Mouse (Mus musculus): ENCODE measurements around the gene Mrpl41. TPM values are rescaled to one million over a fixed set of nuclear protein-coding genes. Genes with fewer than 3 reads are reported as not detected.

Mrpl41 gene
- polyA plus RNA-seq (2015; fragmentation: Nextera tagmentation; extraction: Ambion mirVana): 112 and 119 TPM in 2 replicates

GRCm38 (mm10) chr2:24974906-24975703 lies at the start of gene Mrpl41:
Mrpl41 (minus strand) TSS chr2:24975098.
- ATAC-seq (ENCODE audit: insufficient read depth, low FRiP score): peak; percentile 99
- Histone ChIP-seq H3K9ac (ENCODE audit: low read length) (peak within 1 kb of the TSS; percentile 87), H3K9me3 (replicated peaks; ENCODE audit: control insufficient read depth, low read length) (no peaks in the 10 kb centered on the region), H3K4me2 (ENCODE audit: low read depth, low read length) (peak within 1 kb of the TSS; percentile 97), H3K4me3 (replicated peaks; ENCODE audit: low read length) (peak within 1 kb of the TSS; percentile 93), H3K27me3 (ENCODE audit: control insufficient read depth, insufficient read depth, low read length) (no peaks in the 10 kb centered on the region), H3K36me3 (ENCODE audit: control insufficient read depth, insufficient read depth, low read length) (0 out of 2 replicates have a peak, but pooled peaks cover 4% of the 10 kb centered on the region), H3K27ac (ENCODE audit: low read length) (peak within 1 kb of the TSS; percentile 92), H3K4me1 (ENCODE audit: control insufficient read depth, insufficient read depth, low read length) (peaks cover 14% of the 10 kb centered on the region)
- under 1% methylated on average over 64 of the region's 64 CpGs for WGBS

- Histone ChIP-seq H3K4me3 (replicated peaks; ENCODE audit: low read length) (no peak overlapping the region), H3K9ac (ENCODE audit: low read length) (no peak overlapping the region), H3K36me3 (ENCODE audit: control insufficient read depth, insufficient read depth, low read length) (no peaks in the 10 kb centered on the region), H3K9me3 (replicated peaks; ENCODE audit: control insufficient read depth, low read length) (no peaks in the 10 kb centered on the region), H3K27me3 (ENCODE audit: control insufficient read depth, insufficient read depth, low read length) (no peaks in the 10 kb centered on the region), H3K27ac (ENCODE audit: low read length) (no peak overlapping the region), H3K4me1 (ENCODE audit: control insufficient read depth, insufficient read depth, low read length) (no peaks in the 10 kb centered on the region), H3K4me2 (ENCODE audit: low read depth, low read length) (no peak overlapping the region)
- no peak for ATAC-seq (ENCODE audit: insufficient read depth, low FRiP score)
- WGBS: 98% methylated on average over 1 of the region's 1 CpGs
Observed at GRCm38 (mm10) chr2:25022678-25023077, 47.8 kb upstream of the Mrpl41 start.

- no peaks in the 10 kb centered on the region for H3K4me1 ChIP-seq (ENCODE audit: control insufficient read depth, insufficient read depth, low read length)
Observed at GRCm38 (mm10) chr2:25008250-25008649, 33.4 kb upstream of the Mrpl41 start.

GRCm38 (mm10) chr2:25006767-25007166 lies 31.9 kb upstream of the Mrpl41 start:
- 85% methylated on average over 1 of the region's 1 CpGs for WGBS
- Histone ChIP-seq H3K9ac (ENCODE audit: low read length) (no peak overlapping the region), H3K36me3 (ENCODE audit: control insufficient read depth, insufficient read depth, low read length) (no peaks in the 10 kb centered on the region), H3K27me3 (ENCODE audit: control insufficient read depth, insufficient read depth, low read length) (no peaks in the 10 kb centered on the region), H3K27ac (ENCODE audit: low read length) (no peak overlapping the region), H3K9me3 (replicated peaks; ENCODE audit: control insufficient read depth, low read length) (no peaks in the 10 kb centered on the region), H3K4me3 (replicated peaks; ENCODE audit: low read length) (no peak overlapping the region), H3K4me2 (ENCODE audit: low read depth, low read length) (no peak overlapping the region), H3K4me1 (ENCODE audit: control insufficient read depth, insufficient read depth, low read length) (no peaks in the 10 kb centered on the region)
- ATAC-seq (ENCODE audit: insufficient read depth, low FRiP score): no peak

More at GRCm38 (mm10) chr2:25008250-25008649, 33.4 kb upstream of the Mrpl41 start:
- Histone ChIP-seq H3K36me3 (ENCODE audit: control insufficient read depth, insufficient read depth, low read length) (no peaks in the 10 kb centered on the region), H3K27ac (ENCODE audit: low read length) (no peak overlapping the region), H3K4me2 (ENCODE audit: low read depth, low read length) (no peak overlapping the region), H3K9me3 (replicated peaks; ENCODE audit: control insufficient read depth, low read length) (no peaks in the 10 kb centered on the region), H3K9ac (ENCODE audit: low read length) (no peak overlapping the region), H3K27me3 (ENCODE audit: control insufficient read depth, insufficient read depth, low read length) (no peaks in the 10 kb centered on the region), H3K4me3 (replicated peaks; ENCODE audit: low read length) (no peak overlapping the region)
- no peak for ATAC-seq (ENCODE audit: insufficient read depth, low FRiP score)

GRCm38 (mm10) chr2:25003946-25004786 lies 29.3 kb upstream of the Mrpl41 start:
- Histone ChIP-seq H3K27ac (ENCODE audit: low read length) (no peak overlapping the region), H3K9ac (ENCODE audit: low read length) (no peak overlapping the region), H3K36me3 (ENCODE audit: control insufficient read depth, insufficient read depth, low read length) (no peaks in the 10 kb centered on the region), H3K9me3 (replicated peaks; ENCODE audit: control insufficient read depth, low read length) (no peaks in the 10 kb centered on the region), H3K27me3 (ENCODE audit: control insufficient read depth, insufficient read depth, low read length) (no peaks in the 10 kb centered on the region), H3K4me3 (replicated peaks; ENCODE audit: low read length) (no peak overlapping the region), H3K4me2 (ENCODE audit: low read depth, low read length) (no peak overlapping the region), H3K4me1 (ENCODE audit: control insufficient read depth, insufficient read depth, low read length) (no peaks in the 10 kb centered on the region)
- 87% methylated on average over 9 of the region's 9 CpGs for WGBS
- no peak for ATAC-seq (ENCODE audit: insufficient read depth, low FRiP score)

- Histone ChIP-seq H3K27ac (ENCODE audit: low read length) (no peak overlapping the region), H3K36me3 (ENCODE audit: control insufficient read depth, insufficient read depth, low read length) (no peaks in the 10 kb centered on the region), H3K4me3 (replicated peaks; ENCODE audit: low read length) (no peak overlapping the region), H3K9me3 (replicated peaks; ENCODE audit: control insufficient read depth, low read length) (no peaks in the 10 kb centered on the region), H3K4me2 (ENCODE audit: low read depth, low read length) (no peak overlapping the region), H3K4me1 (ENCODE audit: control insufficient read depth, insufficient read depth, low read length) (no peaks in the 10 kb centered on the region), H3K9ac (ENCODE audit: low read length) (no peak overlapping the region), H3K27me3 (ENCODE audit: control insufficient read depth, insufficient read depth, low read length) (no peaks in the 10 kb centered on the region)
- ATAC-seq (ENCODE audit: insufficient read depth, low FRiP score): no peak
- 70% methylated on average over 3 of the region's 3 CpGs for WGBS
Observed at GRCm38 (mm10) chr2:25000544-25001235, 25.8 kb upstream of the Mrpl41 start.

GRCm38 (mm10) chr2:24996471-24996870 lies 21.6 kb upstream of the Mrpl41 start:
- WGBS: 90% methylated on average over 2 of the region's 2 CpGs

GRCm38 (mm10) chr2:24995332-24995731 lies 20.4 kb upstream of the Mrpl41 start:
- H3K4me1 ChIP-seq (ENCODE audit: control insufficient read depth, insufficient read depth, low read length): no peaks in the 10 kb centered on the region
- 88% methylated on average over 6 of the region's 6 CpGs for WGBS
- H3K9ac ChIP-seq (ENCODE audit: low read length): no peak overlapping the region
- H3K36me3 ChIP-seq (ENCODE audit: control insufficient read depth, insufficient read depth, low read length): no peaks in the 10 kb centered on the region
- no peak overlapping the region for H3K27ac ChIP-seq (ENCODE audit: low read length)
- no peak overlapping the region for H3K4me3 ChIP-seq (replicated peaks; ENCODE audit: low read length)
- ATAC-seq (ENCODE audit: insufficient read depth, low FRiP score): no peak
- H3K4me2 ChIP-seq (ENCODE audit: low read depth, low read length): no peak overlapping the region
- H3K27me3 ChIP-seq (ENCODE audit: control insufficient read depth, insufficient read depth, low read length): no peaks in the 10 kb centered on the region
- no peaks in the 10 kb centered on the region for H3K9me3 ChIP-seq (replicated peaks; ENCODE audit: control insufficient read depth, low read length)

More at GRCm38 (mm10) chr2:24996471-24996870, 21.6 kb upstream of the Mrpl41 start:
- H3K9ac ChIP-seq (ENCODE audit: low read length): no peak overlapping the region
- no peaks in the 10 kb centered on the region for H3K4me1 ChIP-seq (ENCODE audit: control insufficient read depth, insufficient read depth, low read length)
- ATAC-seq (ENCODE audit: insufficient read depth, low FRiP score): no peak
- H3K36me3 ChIP-seq (ENCODE audit: control insufficient read depth, insufficient read depth, low read length): no peaks in the 10 kb centered on the region
- no peak overlapping the region for H3K4me2 ChIP-seq (ENCODE audit: low read depth, low read length)
- no peak overlapping the region for H3K4me3 ChIP-seq (replicated peaks; ENCODE audit: low read length)
- no peaks in the 10 kb centered on the region for H3K27me3 ChIP-seq (ENCODE audit: control insufficient read depth, insufficient read depth, low read length)
- H3K27ac ChIP-seq (ENCODE audit: low read length): no peak overlapping the region
- H3K9me3 ChIP-seq (replicated peaks; ENCODE audit: control insufficient read depth, low read length): no peaks in the 10 kb centered on the region

Data from stomach, embryonic 16.5 days (tissue).